Mouse (Mus musculus) liver, adult 2 months (tissue): ENCODE data around the gene Il5ra. TPM values are rescaled to one million over a fixed set of nuclear protein-coding genes. Genes with fewer than 3 reads are reported as not detected.

Experiments used
- DNase-seq: peaks from one replicate; pipeline ENCODE4 v3.0.0-alpha.2; 2011; ENCODE audit warnings: low read depth, low spot score; ENCODE audit errors: extremely low read depth
- H3K27ac ChIP-seq: fragments of 200-500 bp; replicated peaks from 2 replicates; pipeline ENCODE4 v1.5.1; 2012; ENCODE audit warnings: low read depth, mild to moderate bottlenecking, control low read depth, inconsistent platforms, low read length; ENCODE audit not compliant: insufficient read depth
- H3K27me3 ChIP-seq: fragments of 200-500 bp; 2 replicates; pipeline ENCODE4 v1.6.1; 2012; ENCODE audit warnings: mild to moderate bottlenecking, moderate library complexity, low read length, inconsistent platforms; ENCODE audit not compliant: control insufficient read depth, insufficient read depth
- H3K36me3 ChIP-seq: fragments of 200-500 bp; 2 replicates; pipeline ENCODE4 v1.6.1; 2012; ENCODE audit warnings: low read length, inconsistent platforms; ENCODE audit not compliant: control insufficient read depth, insufficient read depth
- H3K4me1 ChIP-seq: fragments of 200-500 bp; 2 replicates; pipeline ENCODE4 v1.6.1; 2011; ENCODE audit warnings: low read length; ENCODE audit not compliant: control insufficient read depth, insufficient read depth
- H3K4me3 ChIP-seq: fragments of 200-500 bp; 2 replicates; pipeline ENCODE4 v1.5.1; 2011; ENCODE audit warnings: low read depth, mild to moderate bottlenecking, control low read depth, low read length, moderate library complexity; ENCODE audit not compliant: insufficient read depth
- H3K79me2 ChIP-seq: fragments of 200-500 bp; 2 replicates; pipeline ENCODE4 v1.6.1; 2012; ENCODE audit warnings: inconsistent platforms, mild to moderate bottlenecking, low read length, moderate library complexity; ENCODE audit not compliant: control insufficient read depth, insufficient read depth
- H3K9ac ChIP-seq: fragments of 200-500 bp; 2 replicates; pipeline ENCODE4 v1.6.1; 2012; ENCODE audit warnings: low read depth, mild to moderate bottlenecking, control low read depth, inconsistent platforms, low read length
- CTCF ChIP-seq: fragments of 200-500 bp; IDR thresholded peaks from 2 replicates; pipeline ENCODE4 v1.5.1; 2011; ENCODE audit warnings: low read depth, low read length, control low read depth
- POLR2A ChIP-seq: fragments of 200-500 bp; IDR thresholded peaks from 2 replicates; pipeline ENCODE4 v1.6.1; 2011; ENCODE audit warnings: low read length, control low read depth; ENCODE audit not compliant: insufficient read depth; ENCODE audit errors: extremely low read depth
- WGBS: fragments of 180-500 bp; shearing (Covaris S2); methylation state at CpG from one replicate; pipeline ENCODE4 v1.1.7; 2018; 5-methylcytosine and 5-hydroxymethylcytosine counted together
- polyA plus RNA-seq: library from polyadenylated mRNA; depleted of rRNA; stranded (reverse); fragments of >200 nt; gene quantifications from 2 replicates; pipeline ENCODE4 v1.2.3, GENCODE M21; 2012; rRNA removed
- total RNA-seq: library from RNA; depleted of rRNA; stranded (reverse); fragments of >200 nt; gene quantifications from 2 replicates; pipeline ENCODE4 v1.2.3, GENCODE M21; 2014; rRNA removed

Gene Il5ra
- total RNA-seq = 0.09 and 0.20 TPM in 2 replicates
- not detected in 2 replicates for polyA plus RNA-seq

- Histone ChIP-seq H3K9ac (no peak within 1 kb of the TSS), H3K4me3 (no peak within 1 kb of the TSS), H3K27ac (no peak within 1 kb of the TSS), H3K27me3 (no peaks in the 10 kb centered on the region), H3K4me1 (no peaks in the 10 kb centered on the region), H3K36me3 (no peaks in the 10 kb centered on the region), H3K79me2 (no peaks in the 10 kb centered on the region)
- no peak for TF ChIP-seq POLR2A
- no peak for TF ChIP-seq CTCF
- WGBS = 57% methylated on average over 6 of the region's 6 CpGs
- no peak for DNase-seq
Measured at GRCm38 (mm10) chr6:106748887-106749388, at the start of gene Il5ra. Gene Il5ra, minus strand, starts transcription at chr6:106749037.

GRCm38 (mm10) chr6:106794094-106794814 lies 45.4 kb upstream of the Il5ra start:
- peak; percentile 82 for DNase-seq
- H3K4me3 ChIP-seq = peak overlapping the region; percentile 23; the same call in 1 of the 2 replicates
- H3K27ac ChIP-seq = 0 out of 2 replicates have a peak overlapping the region, but pooled peaks have one; percentile 7
- peaks cover 8% of the 10 kb centered on the region for H3K4me1 ChIP-seq
- H3K9ac ChIP-seq = no peak overlapping the region
- H3K79me2 ChIP-seq = peaks cover 10% of the 10 kb centered on the region; the same call in 1 of the 2 replicates
- 44% methylated on average over 13 of the region's 13 CpGs for WGBS
- H3K36me3 ChIP-seq = peaks cover 35% of the 10 kb centered on the region
- TF ChIP-seq POLR2A (no peak), CTCF (no peak)
- H3K27me3 ChIP-seq = no peaks in the 10 kb centered on the region

DNA sequence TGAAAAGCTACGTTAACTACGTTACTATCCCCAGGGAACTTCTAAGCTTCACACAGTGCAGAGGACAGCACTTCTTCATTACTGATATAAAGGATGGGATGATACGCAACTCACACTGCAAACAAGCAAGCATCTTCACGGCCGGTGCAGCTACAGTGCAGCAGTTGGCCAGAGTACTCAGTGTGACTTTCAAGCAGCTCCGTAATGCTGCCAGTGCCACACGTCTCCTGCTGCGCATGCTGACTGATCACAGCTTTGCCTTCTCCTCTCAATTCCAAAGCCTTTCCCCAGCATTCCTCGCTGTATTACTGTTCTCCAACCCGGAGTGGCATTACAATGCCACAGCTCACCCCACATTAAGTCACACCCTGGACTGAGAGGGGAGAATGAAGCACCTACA lies 44.8 kb upstream of the Il5ra start:
- Histone ChIP-seq H3K4me1 (peaks cover 8% of the 10 kb centered on the region), H3K4me3 (no peak overlapping the region)

GRCm38 (mm10) chr6:106793088-106793487 lies 44.3 kb upstream of the Il5ra start:
- Histone ChIP-seq H3K4me1 (peaks cover 5% of the 10 kb centered on the region; the same call in 1 of the 2 replicates), H3K36me3 (peaks cover 41% of the 10 kb centered on the region), H3K79me2 (peaks cover 5% of the 10 kb centered on the region; the same call in 1 of the 2 replicates), H3K4me3 (no peak overlapping the region), H3K9ac (no peak overlapping the region), H3K27ac (no peak overlapping the region), H3K27me3 (no peaks in the 10 kb centered on the region)
- DNase-seq = no peak
- TF ChIP-seq CTCF (no peak), POLR2A (no peak)
- 95% methylated on average over 7 of the region's 7 CpGs for WGBS

More for the DNA sequence above, 44.8 kb upstream of the Il5ra start:
- H3K79me2 ChIP-seq = peaks cover 8% of the 10 kb centered on the region; the same call in 1 of the 2 replicates
- DNase-seq = no peak
- H3K9ac ChIP-seq = no peak overlapping the region
- 90% methylated on average over 10 of the region's 10 CpGs for WGBS
- no peak for TF ChIP-seq POLR2A
- TF ChIP-seq CTCF = no peak
- peaks cover 38% of the 10 kb centered on the region for H3K36me3 ChIP-seq
- H3K27me3 ChIP-seq = no peaks in the 10 kb centered on the region
- 0 out of 2 replicates have a peak overlapping the region, but pooled peaks have one; percentile 4 for H3K27ac ChIP-seq

- Histone ChIP-seq H3K27me3 (no peaks in the 10 kb centered on the region), H3K36me3 (peaks cover 41% of the 10 kb centered on the region), H3K4me1 (peaks cover 5% of the 10 kb centered on the region; the same call in 1 of the 2 replicates), H3K79me2 (peaks cover 5% of the 10 kb centered on the region; the same call in 1 of the 2 replicates), H3K9ac (no peak overlapping the region), H3K4me3 (no peak overlapping the region), H3K27ac (no peak overlapping the region)
- TF ChIP-seq POLR2A (no peak), CTCF (no peak)
- WGBS = 96% methylated on average over 5 of the region's 5 CpGs
- no peak for DNase-seq
Measured at GRCm38 (mm10) chr6:106792486-106792885, 43.6 kb upstream of the Il5ra start.

- H3K4me3 ChIP-seq = no peak overlapping the region
- H3K79me2 ChIP-seq = peaks cover 5% of the 10 kb centered on the region; the same call in 1 of the 2 replicates
- H3K27me3 ChIP-seq = no peaks in the 10 kb centered on the region
- 92% methylated on average over 8 of the region's 8 CpGs for WGBS
- TF ChIP-seq POLR2A = no peak
- no peak for TF ChIP-seq CTCF
- H3K9ac ChIP-seq = no peak overlapping the region
- H3K36me3 ChIP-seq = peaks cover 49% of the 10 kb centered on the region
- H3K4me1 ChIP-seq = peaks cover 8% of the 10 kb centered on the region; the same call in 1 of the 2 replicates
- H3K27ac ChIP-seq = no peak overlapping the region
- no peak for DNase-seq
Measured at GRCm38 (mm10) chr6:106791429-106791828, 42.6 kb upstream of the Il5ra start.
